Mouse (Mus musculus): ENCODE results near the gene Gipc3. TPM values are rescaled to one million over a fixed set of nuclear protein-coding genes. Genes with fewer than 3 reads are reported as not detected.

Gipc3 gene
- total RNA-seq, 2 experiments from 2014 or later = 3.4 to 4.7 TPM

GRCm38 (mm10) chr10:81346453-81347067 is 3.5 kb upstream of the Gipc3 start:
- no peak for DNase-seq

- DNase-seq = no peak
Observed at GRCm38 (mm10) chr10:81345162-81345534, 2.1 kb upstream of the Gipc3 start.

- peak in 1 of 2 experiments; percentile 50 for DNase-seq
Observed at GRCm38 (mm10) chr10:81344421-81345161, 1.5 kb upstream of the Gipc3 start.

GRCm38 (mm10) chr10:81341333-81341949 is 1.6 kb downstream of the Gipc3 start:
- peak; percentile 66 to 90 for DNase-seq

GRCm38 (mm10) chr10:81340551-81341332 is 2.3 kb downstream of the Gipc3 start:
- DNase-seq = no peak

- no peak for DNase-seq
Observed at GRCm38 (mm10) chr10:81336558-81336957, 6.5 kb downstream of the Gipc3 start.

- DNase-seq = no peak
Observed at GRCm38 (mm10) chr10:81335393-81336340, 7.4 kb downstream of the Gipc3 start.

- no peak for DNase-seq
Observed at GRCm38 (mm10) chr10:81334324-81334723, 8.7 kb downstream of the Gipc3 start.

- no peak for DNase-seq
Observed at GRCm38 (mm10) chr10:81332277-81332676, 10.8 kb downstream of the Gipc3 start.

- peak; percentile 77 to 79 for DNase-seq
Observed at GRCm38 (mm10) chr10:81330007-81330406, 13.1 kb downstream of the Gipc3 start.

- no peak for DNase-seq
Observed at GRCm38 (mm10) chr10:81329194-81329975, 13.7 kb downstream of the Gipc3 start.

- DNase-seq = peak; percentile 74 to 81
Observed at GRCm38 (mm10) chr10:81328386-81328785, 14.7 kb downstream of the Gipc3 start, which contains the start of gene Tbxa2r. Gene Tbxa2r (plus strand): TSS chr10:81328731.

- peak; percentile 33 to 66 for DNase-seq
Observed at GRCm38 (mm10) chr10:81327959-81328358, 15.1 kb downstream of the Gipc3 start.

GRCm38 (mm10) chr10:81326858-81327257 is 16.2 kb downstream of the Gipc3 start:
- DNase-seq = peak; percentile 53 to 82

GRCm38 (mm10) chr10:81325781-81326180 is 17.3 kb downstream of the Gipc3 start:
- no peak for DNase-seq

GRCm38 (mm10) chr10:81325176-81325575 is 17.9 kb downstream of the Gipc3 start:
- DNase-seq = no peak

- DNase-seq = no peak
Observed at GRCm38 (mm10) chr10:81323791-81324530, 19.1 kb downstream of the Gipc3 start.

GRCm38 (mm10) chr10:81323141-81323775 is 19.8 kb downstream of the Gipc3 start:
- DNase-seq = no peak

GRCm38 (mm10) chr10:81322444-81322843 is 20.6 kb downstream of the Gipc3 start:
- no peak for DNase-seq
